Mouse (Mus musculus) E14TG2a.4 (cell line): ENCODE measurements around the gene Nos1ap.

Source experiments
- CTCF ChIP-seq: conservative IDR thresholded peaks from 2 replicates; pipeline ENCODE4 v1.5.1; 2014; ENCODE audit warnings: low read length
- NANOG ChIP-seq: IDR thresholded peaks from 2 replicates; pipeline ENCODE4 v1.6.1; 2014; ENCODE audit warnings: borderline replicate concordance, low read length, mixed read lengths
- POU5F1 ChIP-seq: IDR thresholded peaks from 2 replicates; pipeline ENCODE4 v1.6.1; 2014; ENCODE audit warnings: low read length, borderline replicate concordance

- no peak for TF ChIP-seq CTCF
- no peak for TF ChIP-seq NANOG
- TF ChIP-seq POU5F1 = no peak
These were observed 50.2 kb downstream of the Nos1ap start for GRCm38 (mm10) chr1:170539507-170539906.
